Mouse (Mus musculus) embryonic fibroblast, embryonic 13.5 days (primary cell): ENCODE data around the gene Zfp213. TPM values are rescaled to one million over a fixed set of nuclear protein-coding genes. Genes with fewer than 3 reads are reported as not detected.
A peak's percentile ranks its signal among the peaks of the same experiment; 100 is the strongest.
"Not testable (repeated sequence)": the region's sequence is repeated elsewhere in the genome, so short reads cannot be mapped to it uniquely, and the experiment has no call there.

Source experiments
- H3K27ac ChIP-seq: 2 replicates; pipeline ENCODE4 v1.5.1; 2012; ENCODE audit warnings: low read length, control low read depth, inconsistent platforms; ENCODE audit not compliant: insufficient read depth
- H3K4me1 ChIP-seq: 2 replicates; pipeline ENCODE4 v1.6.1; 2011; ENCODE audit warnings: low read length; ENCODE audit not compliant: control insufficient read depth, insufficient read depth
- H3K4me3 ChIP-seq: 2 replicates; pipeline ENCODE4 v1.5.1; 2011; ENCODE audit warnings: mild to moderate bottlenecking, control low read depth, low read length; ENCODE audit not compliant: insufficient read depth
- CTCF ChIP-seq: IDR thresholded peaks from 2 replicates; pipeline ENCODE4 v1.5.1; 2011; ENCODE audit warnings: mild to moderate bottlenecking, control low read depth, low read length, moderate library complexity, borderline replicate concordance; ENCODE audit not compliant: insufficient read depth
- POLR2A ChIP-seq: IDR thresholded peaks from 2 replicates; pipeline ENCODE4 v1.6.1; 2011; ENCODE audit warnings: low read depth, mild to moderate bottlenecking, control low read depth, low read length, moderate library complexity
- polyA plus RNA-seq: library from polyadenylated mRNA; stranded (reverse); fragments of >200 nt; gene quantifications from 2 replicates; pipeline ENCODE4 v1.2.4, GENCODE M21; 2011; ENCODE audit warnings: low read depth; ENCODE audit not compliant: missing spikeins, insufficient read length

Zfp213 gene
- polyA plus RNA-seq, 1 experiment: 6.5 TPM

DNA sequence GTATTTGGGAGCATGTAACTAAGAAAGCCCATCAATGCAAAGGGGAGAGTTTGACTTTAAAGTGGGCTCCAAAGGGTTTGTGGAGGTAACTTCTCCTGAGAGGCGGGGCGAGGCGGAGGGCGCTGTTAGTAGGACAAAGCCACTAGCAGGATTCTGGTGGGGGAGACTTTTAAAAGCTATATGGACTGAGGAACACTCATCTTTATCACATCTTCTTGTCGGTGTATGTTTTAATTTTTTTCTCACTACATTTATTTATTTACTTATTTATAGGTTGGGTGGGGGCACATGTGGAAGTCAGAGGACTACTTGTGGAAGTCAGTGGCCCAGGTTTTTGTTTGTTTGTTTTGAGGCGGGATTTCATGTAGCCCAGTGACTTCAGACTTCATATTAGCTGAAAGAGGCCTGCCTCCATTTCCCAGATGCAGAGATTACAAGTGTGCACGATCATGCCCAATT lies 35.6 kb upstream of the Zfp213 start:
- no peaks in the 10 kb centered on the region for H3K4me1 ChIP-seq
- no peak for TF ChIP-seq POLR2A
- TF ChIP-seq CTCF: no peak
- H3K4me3 ChIP-seq: peak overlapping the region; percentile 34
- 0 out of 2 replicates have a peak overlapping the region, but pooled peaks have one; percentile 27 for H3K27ac ChIP-seq

- Histone ChIP-seq H3K27ac (peak within 1 kb of the TSS; percentile 27; the same call in 1 of the 2 replicates), H3K4me1 (no peaks in the 10 kb centered on the region), H3K4me3 (peak within 1 kb of the TSS; percentile 40)
- TF ChIP-seq CTCF (no peak), POLR2A (peak; percentile 96)
Observed at GRCm38 (mm10) chr17:23598582-23599552, 34.8 kb upstream of the Zfp213 start, which contains the start of gene Zfp13. Gene Zfp13 (minus strand): TSS chr17:23599487.

GRCm38 (mm10) chr17:23595139-23595538 lies 31.1 kb upstream of the Zfp213 start:
- not testable (repeated sequence) for H3K4me1 ChIP-seq, H3K27ac ChIP-seq, H3K4me3 ChIP-seq

- peak overlapping the region; percentile 43 for H3K4me3 ChIP-seq
- TF ChIP-seq POLR2A (no peak), CTCF (no peak)
- H3K27ac ChIP-seq: 0 out of 2 replicates have a peak overlapping the region, but pooled peaks have one; percentile 23
- 0 out of 2 replicates have a peak, but pooled peaks cover 2% of the 10 kb centered on the region for H3K4me1 ChIP-seq
Observed at GRCm38 (mm10) chr17:23592926-23593300, 28.9 kb upstream of the Zfp213 start.

GRCm38 (mm10) chr17:23592208-23592925 lies 28.3 kb upstream of the Zfp213 start:
- 0 out of 2 replicates have a peak, but pooled peaks cover 2% of the 10 kb centered on the region for H3K4me1 ChIP-seq
- TF ChIP-seq POLR2A (peak; percentile 84), CTCF (no peak)
- H3K27ac ChIP-seq: 0 out of 2 replicates have a peak overlapping the region, but pooled peaks have one; percentile 23

DNA sequence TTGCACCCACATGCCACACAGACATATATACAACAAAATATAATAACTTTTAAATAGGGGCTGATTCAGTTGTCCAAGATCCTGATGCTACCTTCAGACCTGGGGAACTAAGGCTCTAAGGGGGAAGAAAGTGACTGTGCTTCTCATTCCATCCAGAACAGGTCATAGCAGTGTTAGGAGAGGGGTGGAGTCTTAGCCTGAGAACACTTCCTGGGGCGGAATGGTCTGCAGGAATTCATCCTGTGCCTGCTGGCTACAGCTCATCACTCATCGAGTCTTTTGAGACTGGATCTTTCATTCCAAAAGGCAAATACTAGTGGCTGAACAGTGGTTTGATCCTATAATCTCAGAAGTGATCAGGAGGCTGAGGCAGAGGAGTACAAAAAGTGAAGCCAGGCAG lies 23.2 kb upstream of the Zfp213 start:
- H3K27ac ChIP-seq: no peak overlapping the region
- TF ChIP-seq CTCF: no peak
- TF ChIP-seq POLR2A: no peak
- H3K4me3 ChIP-seq: no peak overlapping the region
- 0 out of 2 replicates have a peak, but pooled peaks cover 2% of the 10 kb centered on the region for H3K4me1 ChIP-seq

More at GRCm38 (mm10) chr17:23592208-23592925, 28.3 kb upstream of the Zfp213 start:
- peak overlapping the region; percentile 43 for H3K4me3 ChIP-seq

DNA sequence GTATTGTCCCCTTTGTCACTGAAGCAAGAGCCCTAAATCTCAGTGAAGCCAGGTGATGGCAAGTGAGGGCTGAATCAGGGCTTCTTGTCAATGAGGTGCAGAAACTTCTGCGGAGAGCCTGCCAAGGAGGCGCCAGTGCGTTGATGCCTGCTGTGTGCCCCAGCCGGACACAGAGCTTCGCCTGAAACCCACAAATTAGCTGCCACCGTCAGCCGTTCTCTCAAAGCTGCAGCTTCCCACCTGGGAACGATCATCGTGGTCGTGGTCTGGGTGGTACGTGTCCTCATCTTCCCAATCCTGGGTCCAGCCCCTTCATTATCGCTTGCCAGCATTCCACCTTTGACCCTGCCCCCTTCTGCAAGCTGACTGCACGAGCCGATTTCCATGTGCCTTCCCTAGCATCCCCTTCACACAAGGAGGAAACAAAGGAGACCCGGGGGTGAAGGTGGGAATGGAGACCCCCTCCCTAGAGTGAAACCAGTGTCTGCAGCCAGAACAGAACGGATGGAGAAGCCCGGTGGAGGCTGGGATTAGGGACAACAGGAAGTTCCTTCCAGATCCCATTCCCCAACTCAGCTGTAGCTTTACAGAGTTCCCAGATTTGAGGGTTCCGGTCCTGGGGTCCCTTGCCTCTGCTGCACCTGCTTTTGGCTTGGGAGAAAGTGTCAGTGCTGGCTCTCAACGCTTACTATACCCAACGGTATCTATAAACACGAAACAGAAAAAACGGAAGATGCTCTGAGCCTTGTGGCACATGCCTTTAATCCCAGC lies 21.9 kb upstream of the Zfp213 start:
- TF ChIP-seq CTCF (0 out of 2 replicates have a peak, but pooled peaks have one; percentile 1), POLR2A (peak; percentile 81)
- Histone ChIP-seq H3K4me3 (peak overlapping the region; percentile 80), H3K4me1 (no peaks in the 10 kb centered on the region), H3K27ac (no peak overlapping the region)

GRCm38 (mm10) chr17:23584786-23585185 lies 20.7 kb upstream of the Zfp213 start:
- no peak overlapping the region for H3K27ac ChIP-seq
- no peaks in the 10 kb centered on the region for H3K4me1 ChIP-seq
- TF ChIP-seq POLR2A: no peak
- no peak for TF ChIP-seq CTCF
- H3K4me3 ChIP-seq: peak overlapping the region; percentile 80; the same call in 1 of the 2 replicates
